Mouse (Mus musculus) frontal cortex, postnatal 25 days (tissue): ENCODE results near the gene Klhl8.

ENCODE experiments used
- DNase-seq, 2 experiments: peaks; one replicate each; pipeline ENCODE4 v3.0.0; 2022; ENCODE audit warnings: low spot score in 2 of 2

Klhl8 gene

DNA sequence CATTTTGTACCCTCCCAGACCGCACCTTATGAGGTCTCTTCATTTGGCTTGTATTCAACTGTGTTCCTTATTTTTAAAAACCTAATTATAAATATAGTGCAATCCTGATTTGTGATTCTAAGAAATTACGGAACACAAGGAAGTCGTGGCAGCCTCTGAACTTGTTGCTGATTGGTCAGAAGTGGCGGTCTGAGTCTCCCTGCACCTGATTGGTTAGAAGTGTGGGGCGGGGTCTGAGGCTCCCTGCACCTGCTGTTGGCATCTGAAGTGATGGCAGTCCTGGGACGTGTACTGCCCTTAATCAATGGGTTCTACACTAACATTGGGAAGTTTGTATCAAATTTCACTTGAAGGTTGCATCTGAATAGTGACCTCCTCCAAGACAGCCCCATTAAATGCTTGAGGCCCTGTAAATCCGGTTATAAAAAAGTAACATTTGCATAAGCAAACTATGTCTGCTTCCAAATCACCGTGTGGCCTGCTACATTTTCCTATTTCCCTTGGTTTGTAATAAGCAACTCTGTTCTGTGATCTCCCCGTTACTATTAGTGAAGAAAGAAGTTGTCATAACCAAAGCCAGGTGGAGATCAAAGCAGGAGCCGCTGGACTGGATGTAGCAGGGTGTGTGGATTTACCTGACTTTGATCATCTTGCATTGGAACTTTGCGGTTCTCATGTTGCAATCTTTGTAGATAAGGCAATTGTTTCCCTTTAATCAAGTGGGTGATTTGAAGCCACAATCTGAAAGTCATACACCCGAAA is 5.7 kb upstream of the Klhl8 start:
- DNase-seq = no peak

DNA sequence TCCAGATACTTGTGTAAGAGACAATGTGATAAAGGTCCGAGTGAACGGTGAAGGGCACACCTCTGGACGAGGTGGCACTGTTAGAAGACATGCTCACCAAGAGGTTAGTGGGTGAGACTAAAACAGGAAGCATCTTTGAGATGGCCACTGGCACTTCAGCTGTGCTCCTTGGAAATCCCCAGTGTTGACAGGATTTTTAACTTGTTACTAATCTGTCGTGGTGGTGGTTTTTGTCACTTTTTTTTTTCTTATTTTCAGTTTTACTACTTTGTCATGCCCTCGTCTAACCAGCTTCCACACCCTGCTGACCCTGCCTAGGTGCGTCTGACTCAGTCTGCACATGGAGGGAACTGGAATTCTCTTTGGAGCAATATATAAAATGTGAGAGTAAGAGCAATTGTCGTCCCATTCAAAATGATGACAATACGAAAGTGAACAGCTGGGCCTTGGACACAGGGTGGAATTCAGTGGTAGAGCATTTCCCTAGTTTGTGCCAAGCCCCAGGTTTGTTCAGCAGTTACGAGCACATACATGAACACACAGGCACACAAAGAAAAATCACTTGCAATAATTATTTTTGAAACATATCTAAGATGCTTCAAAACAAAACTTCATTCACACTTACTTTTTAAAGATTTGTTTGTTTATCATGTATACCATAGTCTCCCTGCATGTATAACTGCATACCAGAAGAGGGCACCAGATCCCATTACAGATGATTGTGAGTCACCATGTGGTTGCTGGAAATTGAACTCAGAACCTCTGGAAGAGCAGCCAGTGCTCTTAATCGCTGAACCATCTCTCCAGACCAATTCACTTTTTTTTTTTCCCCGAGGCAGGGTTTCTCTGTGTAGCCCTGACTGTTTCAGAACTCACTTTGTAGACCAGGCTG is 3.5 kb upstream of the Klhl8 start:
- no peak for DNase-seq

DNA sequence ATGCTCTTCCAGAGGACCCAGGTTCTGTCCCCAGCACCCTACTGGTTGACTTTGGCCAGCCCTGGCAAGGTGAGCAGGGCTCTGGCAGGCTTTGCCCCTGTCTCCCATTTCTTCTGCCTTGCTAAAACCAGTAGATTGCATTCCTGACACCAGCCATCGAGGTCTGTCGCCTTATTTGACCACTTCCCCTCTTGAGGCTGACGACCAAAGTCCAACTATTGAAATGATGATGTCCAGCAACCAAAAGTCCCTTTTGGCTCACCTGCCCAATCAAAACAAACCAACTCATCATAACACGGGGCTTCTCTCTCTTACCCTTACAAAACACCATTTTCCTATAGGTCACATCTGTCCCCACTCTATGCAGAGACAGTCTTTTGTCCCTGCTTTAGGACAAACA is 2.1 kb upstream of the Klhl8 start:
- DNase-seq = no peak

DNA sequence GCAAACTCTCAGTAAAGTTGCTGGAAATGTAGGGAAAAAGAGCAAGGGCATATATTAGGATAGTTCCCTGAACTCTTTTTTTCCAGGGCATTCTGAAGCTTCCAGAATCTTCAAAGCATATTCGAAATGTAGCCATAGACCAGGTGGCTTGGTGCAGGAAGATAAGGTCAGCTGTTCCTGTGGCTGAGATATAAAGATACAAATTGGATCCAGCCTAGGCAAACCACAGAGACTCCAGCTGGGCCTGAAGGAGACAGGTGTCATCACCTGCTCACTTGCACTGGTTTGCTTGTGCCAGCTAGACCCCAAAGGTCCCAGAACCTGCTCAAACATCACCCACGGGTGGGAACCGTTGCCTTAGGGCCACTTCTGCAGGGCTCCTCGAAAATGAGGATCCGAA is 496 bp upstream of the Klhl8 start:
- DNase-seq = no peak

DNA sequence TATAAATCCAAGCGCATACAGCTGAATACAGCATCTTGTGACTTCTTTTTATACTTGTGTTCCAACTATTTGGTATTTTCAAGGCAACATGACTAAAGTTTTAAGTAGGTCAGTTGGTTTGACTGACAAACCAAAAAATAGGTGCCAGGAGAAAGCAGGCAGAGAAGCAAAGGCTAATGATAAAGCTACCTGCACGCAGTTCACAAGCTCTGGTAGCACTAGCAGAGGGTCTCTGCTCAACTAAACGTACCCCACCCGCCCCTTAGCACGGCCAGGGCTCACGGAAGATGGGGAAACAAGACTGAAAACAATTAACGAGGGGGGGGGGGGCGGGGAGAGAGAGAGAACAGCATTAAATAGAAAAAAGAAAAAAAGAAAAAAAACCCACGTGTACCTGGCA is 903 bp downstream of the Klhl8 start:
- DNase-seq = no peak

DNA sequence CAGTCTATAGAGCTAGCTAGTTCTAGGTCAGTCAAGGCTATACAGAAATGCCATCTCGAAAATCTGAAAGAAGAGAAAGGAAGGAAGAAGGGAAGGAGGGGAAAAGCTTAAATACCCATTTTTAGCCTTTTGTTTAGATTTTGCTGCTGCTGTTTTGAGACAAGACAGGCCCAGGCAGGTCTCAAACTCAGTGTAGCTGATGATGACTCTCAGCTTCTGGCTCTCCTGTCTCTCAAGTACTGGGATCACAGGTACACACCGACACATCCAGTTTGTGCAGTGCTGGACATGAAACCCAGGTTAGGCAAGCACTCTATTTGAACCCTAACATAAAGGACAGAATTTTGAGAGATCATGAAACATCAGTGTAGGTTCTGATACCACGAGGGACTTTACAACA is 1.6 kb downstream of the Klhl8 start:
- no peak for DNase-seq

DNA sequence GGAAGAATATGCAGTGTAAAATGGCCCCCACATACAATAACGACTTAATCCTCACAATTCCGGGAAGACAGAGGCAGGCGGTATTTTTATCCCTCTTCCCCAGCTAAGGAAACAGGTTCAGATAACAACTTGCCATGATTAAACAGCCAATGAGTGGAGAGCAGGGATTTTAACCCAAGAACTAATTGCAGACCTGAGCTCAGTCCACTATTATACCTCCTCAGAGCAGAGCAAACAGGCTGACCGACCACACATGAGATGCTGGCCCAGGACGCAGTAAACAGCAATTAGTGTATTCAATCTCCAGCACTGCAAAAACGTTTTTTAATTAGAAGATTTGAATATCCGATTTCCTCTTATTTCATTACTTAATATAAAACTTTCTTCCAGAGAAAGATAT is 2.2 kb downstream of the Klhl8 start:
- DNase-seq = no peak

DNA sequence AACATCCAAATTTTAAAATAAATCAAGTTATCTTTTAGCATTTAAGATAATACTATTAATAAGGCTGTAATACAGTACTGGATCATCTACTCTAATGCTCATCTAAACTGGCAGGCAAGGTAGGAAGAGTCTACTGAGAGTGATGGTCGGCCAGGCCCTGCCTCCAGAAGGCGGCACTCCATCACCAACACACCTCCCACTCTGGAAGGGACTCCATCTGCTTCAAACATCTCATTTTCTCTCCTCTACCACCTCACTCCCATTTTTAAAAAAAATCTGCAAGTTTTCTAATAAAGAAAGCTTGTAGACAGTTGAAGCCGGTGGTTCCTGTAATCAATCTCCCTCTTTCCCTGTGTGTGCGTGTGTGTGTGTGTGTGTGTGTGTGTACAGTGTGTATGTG is 3.2 kb downstream of the Klhl8 start:
- DNase-seq = no peak

DNA sequence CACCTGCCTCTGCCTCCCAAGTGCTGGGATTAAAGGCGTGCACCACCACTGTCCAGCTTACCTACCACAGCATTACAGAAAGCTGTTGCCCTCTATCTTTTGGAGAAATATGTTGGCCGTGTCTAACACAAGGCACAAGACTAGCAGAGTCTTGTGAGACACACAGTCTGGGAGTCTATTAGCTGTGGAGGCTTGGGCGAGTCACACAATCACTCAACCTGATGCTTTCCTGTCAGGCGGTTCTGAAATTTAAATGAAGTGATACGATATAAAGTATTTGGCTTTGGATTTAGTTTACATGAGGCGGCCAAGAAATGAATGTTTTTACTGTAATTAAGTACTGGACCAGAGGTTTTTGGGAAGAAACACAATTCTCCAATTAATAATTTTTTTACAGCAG is 4.9 kb downstream of the Klhl8 start:
- DNase-seq = no peak

DNA sequence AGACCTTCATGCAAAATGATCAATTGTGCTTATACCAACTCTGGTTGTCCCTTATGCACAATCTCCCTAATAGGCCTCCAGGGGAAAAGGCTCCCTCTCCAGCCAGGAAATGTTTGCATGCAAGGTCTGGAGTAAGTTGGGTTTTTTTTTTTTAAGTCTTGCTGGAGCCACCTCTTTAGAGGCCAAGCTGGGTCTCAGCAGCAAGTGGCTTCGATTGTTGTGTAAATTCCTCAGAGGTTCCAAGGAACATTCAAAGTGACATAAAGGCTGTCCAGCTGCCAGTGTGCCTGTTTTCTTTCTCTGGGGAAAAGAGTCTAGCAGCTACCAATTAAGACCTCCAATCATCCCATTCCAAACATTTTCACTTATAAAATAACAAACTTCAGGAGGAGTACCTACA is 12.7 kb downstream of the Klhl8 start:
- no peak for DNase-seq

DNA sequence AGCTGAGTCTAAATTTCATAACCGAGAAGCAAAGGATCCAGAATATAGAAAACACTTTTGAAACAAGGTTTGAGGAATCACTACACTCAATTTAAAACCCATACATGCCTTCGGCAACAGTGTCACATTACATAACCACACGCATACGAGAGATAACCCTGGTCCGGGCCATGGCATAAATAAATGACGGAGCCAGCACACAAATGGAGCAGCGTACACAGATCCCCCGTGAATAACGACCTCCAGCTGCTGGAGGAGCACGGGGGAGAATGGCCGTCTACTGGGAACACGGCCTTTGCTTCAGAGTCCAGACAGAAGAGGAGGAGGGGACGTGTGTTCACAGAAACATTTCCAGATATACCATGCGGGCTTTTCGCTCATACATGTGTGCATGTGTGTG is 21.3 kb downstream of the Klhl8 start:
- no peak for DNase-seq

DNA sequence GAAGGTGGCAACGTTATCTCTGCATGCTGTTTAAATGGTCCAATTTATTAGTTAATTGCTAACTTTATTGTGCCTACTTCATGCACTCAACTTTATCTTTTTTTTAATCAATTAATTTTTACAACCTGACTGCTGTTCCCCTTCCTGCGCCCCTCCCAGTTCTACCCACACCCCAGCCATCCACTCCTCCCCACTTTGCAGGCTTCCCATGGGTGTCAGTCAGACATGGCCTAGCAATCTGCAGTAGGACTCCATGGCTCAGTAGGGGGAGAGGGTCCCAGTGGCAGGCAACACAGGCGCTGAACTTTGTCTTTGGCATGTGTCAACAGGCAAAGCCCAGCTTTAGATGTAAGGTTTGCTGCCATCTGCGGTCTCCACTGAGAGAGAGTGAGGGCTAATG is 47.3 kb downstream of the Klhl8 start:
- DNase-seq = no peak

DNA sequence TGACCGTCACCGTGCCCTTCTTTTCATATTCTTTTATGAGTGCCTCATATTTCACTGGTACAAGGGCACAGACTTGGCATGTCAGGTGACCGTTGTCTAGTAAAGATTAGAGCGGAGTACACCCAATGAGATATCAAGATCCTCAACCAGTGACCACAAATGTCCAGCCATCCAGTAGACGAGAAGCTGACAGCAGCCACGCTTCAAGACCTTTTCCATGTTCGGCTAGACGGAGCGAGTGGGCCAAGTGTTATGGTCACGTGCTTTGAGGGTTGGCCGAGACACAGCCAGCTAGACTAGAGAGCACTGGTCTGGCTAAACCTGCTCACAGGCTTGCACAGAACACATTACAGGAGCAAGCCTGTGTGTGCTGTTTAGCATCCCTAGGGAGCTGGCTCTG is 50.4 kb downstream of the Klhl8 start:
- DNase-seq = no peak

DNA sequence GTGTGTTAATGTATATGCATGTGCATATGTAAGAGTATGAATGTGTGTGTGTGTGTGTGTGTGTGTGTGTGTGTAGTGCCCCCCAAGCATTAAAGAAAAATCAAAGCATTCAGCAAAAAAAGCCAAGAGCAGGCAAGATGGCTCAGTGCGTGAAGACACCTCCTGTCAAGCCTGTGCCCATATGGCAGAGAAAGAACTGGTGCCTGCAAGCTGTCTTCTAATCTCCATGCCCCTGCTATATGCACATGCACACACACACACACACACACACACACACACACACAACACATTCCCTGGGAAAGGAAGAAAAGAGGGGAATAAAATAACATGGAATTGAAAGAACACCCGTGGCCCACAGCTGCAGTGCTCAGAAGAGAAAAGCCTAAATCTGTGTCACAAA is 53.9 kb downstream of the Klhl8 start:
- DNase-seq = no peak

DNA sequence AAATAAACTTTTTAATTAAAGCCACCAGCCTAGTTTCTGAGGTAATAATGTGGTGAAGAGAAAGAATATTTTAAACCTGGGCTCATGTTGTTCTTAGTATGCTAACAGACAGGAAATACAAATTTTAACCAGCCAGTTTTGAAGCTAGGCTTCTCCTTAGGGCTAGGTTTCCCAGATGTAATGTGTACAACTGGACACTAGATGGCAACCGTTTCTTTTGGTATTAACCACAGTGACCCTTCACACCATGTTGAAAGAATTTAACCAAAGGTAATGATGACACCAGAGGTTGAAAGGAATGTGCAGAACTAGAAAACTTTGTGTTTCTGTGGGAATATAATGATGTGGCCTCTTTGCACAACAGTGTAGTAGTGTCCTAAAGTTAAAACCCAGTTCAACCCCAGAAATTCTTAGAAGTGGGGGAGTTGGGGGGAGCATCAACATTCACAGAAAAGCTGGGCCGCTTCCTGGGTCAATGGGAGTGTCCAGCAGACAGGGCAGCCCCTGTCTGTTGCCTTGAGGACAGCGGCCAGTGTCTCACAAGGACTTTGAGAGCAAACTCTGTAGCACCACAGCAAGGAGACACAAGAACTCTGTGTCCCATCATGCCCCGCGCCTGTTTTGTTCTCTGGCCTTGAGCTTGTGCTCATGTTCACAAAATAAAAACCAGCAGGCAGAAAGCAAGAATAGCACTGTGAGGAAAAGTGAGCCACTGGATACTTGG is 54.6 kb downstream of the Klhl8 start:
- no peak for DNase-seq

DNA sequence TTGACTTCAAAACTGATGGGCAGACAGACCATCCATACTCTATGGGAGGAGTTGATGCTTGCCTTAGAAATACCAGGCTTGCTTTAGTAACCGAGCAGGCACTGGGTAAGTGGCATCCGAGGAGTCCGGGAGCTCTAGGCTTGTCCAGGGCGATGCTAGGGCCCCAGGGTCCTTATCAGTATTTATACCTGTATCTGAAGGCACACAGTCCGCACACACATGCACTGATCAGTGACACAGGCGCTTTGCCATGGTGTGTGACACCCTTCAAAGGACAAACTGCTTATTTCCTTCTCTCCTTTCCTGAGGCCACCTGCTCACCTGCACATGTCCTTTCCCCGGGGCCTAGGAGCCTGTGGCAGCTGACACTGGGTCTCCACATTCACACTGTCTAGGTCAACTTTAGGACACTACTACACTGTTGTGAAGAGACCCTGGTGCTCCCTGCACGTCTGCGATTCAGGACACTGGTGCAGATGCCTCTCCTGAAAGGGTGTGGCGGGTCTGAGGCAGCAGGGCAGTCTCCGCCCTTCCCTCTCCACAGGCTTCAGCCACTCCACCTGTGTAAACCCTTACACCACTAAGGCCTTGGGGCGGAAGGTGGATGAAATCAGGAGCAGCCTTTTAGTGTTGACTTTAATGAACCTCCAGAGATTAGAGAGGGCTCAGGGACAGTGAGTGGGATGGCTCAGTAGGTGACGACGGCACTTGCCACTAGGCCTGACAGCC is 55.4 kb downstream of the Klhl8 start:
- DNase-seq = no peak

DNA sequence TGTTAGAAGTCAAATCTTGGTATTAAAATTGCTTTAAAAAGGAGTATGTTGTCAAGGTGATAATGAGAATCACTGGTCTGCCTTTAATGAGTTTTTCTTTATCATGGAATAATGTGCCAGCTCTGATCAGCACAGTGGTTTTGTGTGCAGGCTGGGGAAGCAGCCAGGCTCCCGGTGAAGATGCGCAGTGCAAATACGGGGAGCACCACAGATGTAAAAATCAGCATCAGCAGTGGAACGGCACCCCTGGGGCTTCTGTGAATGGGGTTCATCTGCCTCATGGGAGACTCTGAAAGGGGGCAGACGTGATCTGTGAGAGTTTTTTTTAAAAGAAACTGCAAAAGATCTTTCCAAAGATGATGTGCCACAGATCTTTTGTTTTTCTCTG is 56.3 kb downstream of the Klhl8 start:
- no peak for DNase-seq

DNA sequence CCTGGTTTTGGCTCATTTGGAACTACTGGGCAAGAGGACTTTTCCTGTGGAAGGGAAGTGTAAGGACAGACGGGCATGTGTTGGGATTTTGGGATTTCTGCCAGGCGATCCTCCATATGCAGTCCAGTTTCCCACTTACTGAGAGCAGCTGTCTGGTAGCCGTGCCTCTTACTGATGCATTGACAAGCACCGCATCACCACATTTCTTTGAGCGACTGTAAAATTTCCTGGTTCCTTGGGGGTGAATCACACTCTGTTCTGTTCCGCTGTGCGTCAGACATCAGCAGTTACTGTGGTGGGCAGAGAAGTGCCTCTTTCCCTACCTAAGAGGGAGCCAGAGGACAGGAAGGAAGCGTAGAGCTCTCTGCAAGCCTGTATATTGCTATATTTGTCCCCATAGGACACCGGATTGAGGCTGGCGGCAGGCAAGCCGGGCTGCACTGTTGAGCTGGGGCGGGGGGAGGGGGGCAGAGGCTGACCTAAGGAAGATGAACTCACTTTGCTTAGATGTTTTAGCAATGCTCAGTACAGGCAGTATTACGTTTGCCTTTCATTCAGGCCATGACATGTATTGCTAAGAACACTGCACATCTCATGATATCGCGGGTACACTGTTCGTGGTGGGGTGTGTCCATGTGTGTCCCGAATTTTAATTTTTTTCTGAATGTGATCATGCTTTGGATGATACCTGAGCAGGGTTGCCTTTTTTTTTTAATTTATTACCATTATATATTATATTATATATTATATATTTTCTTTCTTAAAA is 56.8 kb downstream of the Klhl8 start:
- no peak for DNase-seq

DNA sequence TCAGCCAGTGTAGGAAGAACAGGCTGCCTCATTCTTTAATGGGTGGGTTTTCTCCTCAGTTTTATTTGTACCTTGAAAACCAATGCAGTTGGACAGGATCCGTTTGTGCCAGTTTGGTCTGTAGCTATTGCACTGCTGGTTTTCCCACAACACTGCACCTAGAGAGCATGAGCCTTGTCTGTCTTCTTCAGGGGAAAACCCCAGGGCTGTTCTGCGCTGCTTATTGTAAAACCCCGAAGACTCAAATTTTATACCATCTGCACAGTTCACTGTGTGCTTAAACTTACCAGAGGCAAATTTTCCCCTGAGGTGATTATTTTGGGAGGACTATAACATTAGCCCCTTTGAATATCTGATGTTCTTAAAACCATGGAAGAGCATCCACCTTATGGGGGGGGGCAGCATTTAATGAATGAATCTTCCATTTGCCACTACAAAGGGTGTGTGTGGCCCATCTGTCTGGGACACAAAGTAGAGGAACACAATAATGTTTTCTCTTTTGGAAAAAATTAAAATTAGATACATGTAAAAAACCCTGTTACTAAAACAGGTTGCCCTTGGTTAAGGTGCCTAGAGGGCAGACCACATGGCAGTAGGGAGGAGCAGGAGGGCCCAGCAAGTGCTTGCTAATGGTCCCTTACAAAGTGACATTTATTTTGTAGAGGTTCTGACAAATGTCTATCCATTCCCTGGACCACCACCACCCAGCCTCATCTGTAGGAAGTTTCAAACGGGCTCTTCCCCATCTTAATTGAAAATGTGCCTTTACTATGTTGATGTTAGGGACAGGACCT is 58.1 kb downstream of the Klhl8 start:
- no peak for DNase-seq

DNA sequence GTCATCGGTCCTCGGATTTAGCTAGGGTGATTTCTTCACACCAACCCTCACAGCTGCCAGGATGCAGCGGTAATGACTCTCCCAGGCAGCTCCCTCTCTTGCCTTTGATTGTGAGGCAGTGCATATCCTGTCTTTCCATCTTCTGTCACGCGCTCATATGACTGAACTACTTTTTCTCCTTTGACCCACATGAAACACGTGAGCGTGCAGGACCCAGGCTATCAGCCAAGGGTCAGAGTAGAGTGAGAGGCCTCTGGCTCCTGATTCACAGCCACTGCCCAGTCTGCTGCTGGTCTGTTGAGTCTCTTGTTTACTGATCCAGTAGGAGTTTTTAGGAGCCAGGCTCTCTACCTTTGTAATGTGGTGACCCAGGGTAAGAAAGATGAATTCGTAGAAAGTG is 62.5 kb downstream of the Klhl8 start:
- no peak for DNase-seq
